Mouse (Mus musculus): ENCODE measurements around the gene Ppp4c. TPM values are rescaled to one million over a fixed set of nuclear protein-coding genes. Genes with fewer than 3 reads are reported as not detected.
"Not testable (repeated sequence)": the region's sequence is repeated elsewhere in the genome, so short reads cannot be mapped to it uniquely, and the experiment has no call there.

The Ppp4c gene
- polyA plus RNA-seq, 1 experiment = 77.7 TPM

GRCm38 (mm10) chr7:126785056-126785455 lies 7.2 kb downstream of the Ppp4c start:
- Histone ChIP-seq H3K4me1 (ENCODE audit: control insufficient read depth, insufficient read depth, low read length) (no peaks in the 10 kb centered on the region), H3K4me3 (ENCODE audit: insufficient read depth, low read length) (no peak overlapping the region), H3K27ac (ENCODE audit: insufficient read depth, low read length) (no peak overlapping the region)
- TF ChIP-seq CTCF (IDR thresholded peaks at IDR 0.05; ENCODE audit: extremely low read depth, insufficient read depth, low read length) (no peak), POLR2A (IDR thresholded peaks at IDR 0.05; ENCODE audit: extremely low read depth, insufficient read depth, low read length) (no peak)

GRCm38 (mm10) chr7:126784469-126784868 lies 7.8 kb downstream of the Ppp4c start:
- Histone ChIP-seq H3K4me1 (ENCODE audit: control insufficient read depth, insufficient read depth, low read length) (no peaks in the 10 kb centered on the region), H3K4me3 (ENCODE audit: insufficient read depth, low read length) (no peak overlapping the region), H3K27ac (ENCODE audit: insufficient read depth, low read length) (no peak overlapping the region)
- TF ChIP-seq POLR2A (IDR thresholded peaks at IDR 0.05; ENCODE audit: extremely low read depth, insufficient read depth, low read length) (no peak), CTCF (IDR thresholded peaks at IDR 0.05; ENCODE audit: extremely low read depth, insufficient read depth, low read length) (no peak)

- peaks cover 2% of the 10 kb centered on the region; the same call in 1 of the 2 replicates for H3K4me1 ChIP-seq (ENCODE audit: control insufficient read depth, insufficient read depth, low read length)
- H3K4me3 ChIP-seq (ENCODE audit: insufficient read depth, low read length) = no peak overlapping the region
- TF ChIP-seq CTCF (IDR thresholded peaks at IDR 0.05; ENCODE audit: extremely low read depth, insufficient read depth, low read length) = no peak
- no peak for TF ChIP-seq POLR2A (IDR thresholded peaks at IDR 0.05; ENCODE audit: extremely low read depth, insufficient read depth, low read length)
- no peak overlapping the region for H3K27ac ChIP-seq (ENCODE audit: insufficient read depth, low read length)
Measured at GRCm38 (mm10) chr7:126782693-126783092, 9.6 kb downstream of the Ppp4c start.

GRCm38 (mm10) chr7:126781661-126782370 lies 10.5 kb downstream of the Ppp4c start:
- TF ChIP-seq POLR2A (IDR thresholded peaks at IDR 0.05; ENCODE audit: extremely low read depth, insufficient read depth, low read length) (no peak), CTCF (IDR thresholded peaks at IDR 0.05; ENCODE audit: extremely low read depth, insufficient read depth, low read length) (no peak)
- Histone ChIP-seq H3K4me3 (ENCODE audit: insufficient read depth, low read length) (no peak overlapping the region), H3K27ac (ENCODE audit: insufficient read depth, low read length) (no peak overlapping the region), H3K4me1 (ENCODE audit: control insufficient read depth, insufficient read depth, low read length) (peaks cover 2% of the 10 kb centered on the region; the same call in 1 of the 2 replicates)

GRCm38 (mm10) chr7:126780971-126781635 lies 11.2 kb downstream of the Ppp4c start, which contains the start of gene Tbx6:
TSS of gene Tbx6 (plus strand) at chr7:126781483.
- H3K4me3 ChIP-seq (ENCODE audit: insufficient read depth, low read length) = peak within 1 kb of the TSS; percentile 6; the same call in 1 of the 2 replicates
- TF ChIP-seq CTCF (IDR thresholded peaks at IDR 0.05; ENCODE audit: extremely low read depth, insufficient read depth, low read length) (no peak), POLR2A (IDR thresholded peaks at IDR 0.05; ENCODE audit: extremely low read depth, insufficient read depth, low read length) (no peak)
- no peak within 1 kb of the TSS for H3K27ac ChIP-seq (ENCODE audit: insufficient read depth, low read length)
- H3K4me1 ChIP-seq (ENCODE audit: control insufficient read depth, insufficient read depth, low read length) = peaks cover 2% of the 10 kb centered on the region; the same call in 1 of the 2 replicates

GRCm38 (mm10) chr7:126779983-126780970 lies 12.0 kb downstream of the Ppp4c start:
- Histone ChIP-seq H3K27ac (ENCODE audit: insufficient read depth, low read length) (no peak overlapping the region), H3K4me1 (ENCODE audit: control insufficient read depth, insufficient read depth, low read length) (peaks cover 2% of the 10 kb centered on the region; the same call in 1 of the 2 replicates), H3K4me3 (ENCODE audit: insufficient read depth, low read length) (peak overlapping the region; percentile 6; the same call in 1 of the 2 replicates)
- peak; percentile 59 for TF ChIP-seq CTCF (IDR thresholded peaks at IDR 0.05; ENCODE audit: extremely low read depth, insufficient read depth, low read length)
- TF ChIP-seq POLR2A (IDR thresholded peaks at IDR 0.05; ENCODE audit: extremely low read depth, insufficient read depth, low read length) = peak; percentile 54; the same call in 1 of the 2 replicates

- not testable (repeated sequence) for H3K27ac ChIP-seq (ENCODE audit: insufficient read depth, low read length); H3K4me3 ChIP-seq (ENCODE audit: insufficient read depth, low read length); H3K4me1 ChIP-seq (ENCODE audit: control insufficient read depth, insufficient read depth, low read length)
Measured at GRCm38 (mm10) chr7:126779101-126779500, 13.2 kb downstream of the Ppp4c start.

- Histone ChIP-seq H3K4me3 (ENCODE audit: insufficient read depth, low read length) (peak overlapping the region; percentile 64; the same call in 1 of the 2 replicates), H3K27ac (ENCODE audit: insufficient read depth, low read length) (peak overlapping the region; percentile 72; the same call in 1 of the 2 replicates), H3K4me1 (ENCODE audit: control insufficient read depth, insufficient read depth, low read length) (peaks cover 2% of the 10 kb centered on the region; the same call in 1 of the 2 replicates)
- no peak for TF ChIP-seq POLR2A (IDR thresholded peaks at IDR 0.05; ENCODE audit: extremely low read depth, insufficient read depth, low read length)
- no peak for TF ChIP-seq CTCF (IDR thresholded peaks at IDR 0.05; ENCODE audit: extremely low read depth, insufficient read depth, low read length)
Measured at GRCm38 (mm10) chr7:126778147-126778546, 14.1 kb downstream of the Ppp4c start.

- H3K4me1 ChIP-seq (ENCODE audit: control insufficient read depth, insufficient read depth, low read length) = peaks cover 2% of the 10 kb centered on the region; the same call in 1 of the 2 replicates
Measured at GRCm38 (mm10) chr7:126777476-126777875, 14.8 kb downstream of the Ppp4c start.

More at GRCm38 (mm10) chr7:126777476-126777875, 14.8 kb downstream of the Ppp4c start:
- H3K27ac ChIP-seq (ENCODE audit: insufficient read depth, low read length) = peak overlapping the region; percentile 72
- no peak for TF ChIP-seq POLR2A (IDR thresholded peaks at IDR 0.05; ENCODE audit: extremely low read depth, insufficient read depth, low read length)
- TF ChIP-seq CTCF (IDR thresholded peaks at IDR 0.05; ENCODE audit: extremely low read depth, insufficient read depth, low read length) = no peak
- peak overlapping the region; percentile 64 for H3K4me3 ChIP-seq (ENCODE audit: insufficient read depth, low read length)
